Mouse (Mus musculus) gastrocnemius, postnatal 14 days (tissue): ENCODE measurements at regions not wholly inside any gene's neighbourhood (a gene's known extent, or its start where the extent isn't known, plus 50 kb on each side); places are given as distances from the start of the nearest gene placed in this dataset.

Experiments
- DNase-seq: peaks from one replicate; pipeline ENCODE4 v3.0.0; 2021; ENCODE audit warnings: mixed read lengths
- intact Hi-C: fragments of 180-260 bp; cut with DNase I; formaldehyde crosslinking; loops from one replicate; pipeline ENCODE4 v1.15.1; 2025; ENCODE audit warnings: low total_unique reads

- intact Hi-C loops, result no loop called here
- DNase-seq, result no peak
Measured at GRCm38 (mm10) chr14:47986941-47987340, 133.7 kb upstream of the Peli2 start.

DNA sequence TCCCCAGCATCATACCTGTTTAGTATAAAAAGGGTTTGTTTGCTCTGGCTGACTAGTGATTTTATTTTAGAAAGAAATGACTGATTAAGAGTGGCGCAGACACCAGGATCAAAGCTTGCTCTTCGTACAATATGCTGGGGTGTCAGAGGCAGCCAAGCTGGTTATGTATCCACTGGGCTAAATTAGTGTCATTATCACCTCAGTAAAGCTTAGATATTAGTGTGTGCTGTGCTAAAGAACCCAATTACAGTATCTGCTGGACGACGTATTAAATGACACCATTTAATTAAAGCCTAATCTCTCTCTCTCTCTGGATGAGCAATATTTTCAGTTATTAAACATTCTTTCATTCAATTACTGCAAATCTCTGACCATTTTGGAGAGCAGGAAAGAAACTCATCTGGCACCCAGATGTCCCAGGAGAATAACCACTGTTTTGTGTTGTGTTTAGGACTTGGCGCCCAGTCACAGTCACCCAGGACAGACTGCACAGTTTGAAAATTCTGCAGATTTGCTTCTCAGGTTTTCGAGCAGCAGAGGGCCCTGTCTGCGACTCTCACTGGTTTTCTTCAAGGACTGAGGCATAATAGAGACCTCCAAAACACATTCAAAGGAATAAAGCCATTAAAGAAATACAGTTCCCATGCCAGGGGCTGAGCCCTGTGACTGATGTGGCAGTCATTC is 133.1 kb upstream of the Peli2 start:
- intact Hi-C loops, result no loop called here

GRCm38 (mm10) chr14:47988131-47988530 is 132.5 kb upstream of the Peli2 start:
- no peak for DNase-seq
- intact Hi-C loops, result no loop called here

More for the DNA sequence above, 133.1 kb upstream of the Peli2 start:
- peak; percentile 24 for DNase-seq

DNA sequence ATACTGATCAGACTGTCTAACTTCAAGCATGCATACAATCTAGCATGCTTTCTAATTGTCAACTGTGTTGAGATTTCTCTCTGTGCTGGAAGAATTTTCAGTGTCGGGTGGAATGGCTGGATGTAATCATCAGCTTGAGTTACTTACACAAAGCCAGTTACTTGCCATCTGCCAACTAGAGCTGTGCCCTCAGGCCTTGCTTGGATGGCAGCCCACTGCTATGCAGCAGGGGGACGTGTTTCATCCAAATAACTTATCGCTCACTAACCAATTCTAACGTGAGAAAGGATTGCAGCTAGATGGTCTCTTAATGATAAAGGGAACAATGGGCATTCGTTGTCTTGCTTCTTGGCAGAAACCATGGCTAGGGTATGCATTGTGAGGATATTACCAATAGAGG is 131.3 kb upstream of the Peli2 start:
- DNase-seq, result no peak
- intact Hi-C loops, result no loop called here

GRCm38 (mm10) chr14:47990716-47991115 is 129.9 kb upstream of the Peli2 start:
- DNase-seq, result no peak
- intact Hi-C loops, result no loop called here

GRCm38 (mm10) chr14:47991546-47991945 is 129.1 kb upstream of the Peli2 start:
- DNase-seq, result no peak
- intact Hi-C loops, result no loop called here

DNA sequence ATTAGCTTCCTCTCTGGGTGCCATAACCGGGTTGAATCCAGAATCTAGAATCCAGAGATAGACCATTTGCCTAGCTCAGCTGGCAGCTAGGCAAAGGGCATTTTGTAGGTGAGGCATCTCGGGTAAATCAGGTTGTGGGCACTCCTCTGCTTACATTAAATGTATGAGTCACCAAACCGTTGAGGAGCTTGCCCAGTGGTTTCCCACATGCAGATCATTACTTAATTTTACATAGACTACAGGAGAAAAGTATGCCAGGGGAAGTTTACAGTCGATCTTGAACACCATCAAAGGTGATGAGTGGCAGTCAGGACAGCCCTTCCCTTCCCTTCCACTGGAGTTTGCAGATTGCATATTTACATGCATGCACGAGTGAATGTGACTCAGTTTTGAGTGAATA is 128.5 kb upstream of the Peli2 start:
- intact Hi-C loops, result no loop called here
- no peak for DNase-seq

GRCm38 (mm10) chr14:47992851-47993250 is 127.8 kb upstream of the Peli2 start:
- DNase-seq, result no peak
- intact Hi-C loops, result no loop called here

GRCm38 (mm10) chr14:47998936-47999335 is 121.7 kb upstream of the Peli2 start:
- no peak for DNase-seq
- intact Hi-C loops, result no loop called here

DNA sequence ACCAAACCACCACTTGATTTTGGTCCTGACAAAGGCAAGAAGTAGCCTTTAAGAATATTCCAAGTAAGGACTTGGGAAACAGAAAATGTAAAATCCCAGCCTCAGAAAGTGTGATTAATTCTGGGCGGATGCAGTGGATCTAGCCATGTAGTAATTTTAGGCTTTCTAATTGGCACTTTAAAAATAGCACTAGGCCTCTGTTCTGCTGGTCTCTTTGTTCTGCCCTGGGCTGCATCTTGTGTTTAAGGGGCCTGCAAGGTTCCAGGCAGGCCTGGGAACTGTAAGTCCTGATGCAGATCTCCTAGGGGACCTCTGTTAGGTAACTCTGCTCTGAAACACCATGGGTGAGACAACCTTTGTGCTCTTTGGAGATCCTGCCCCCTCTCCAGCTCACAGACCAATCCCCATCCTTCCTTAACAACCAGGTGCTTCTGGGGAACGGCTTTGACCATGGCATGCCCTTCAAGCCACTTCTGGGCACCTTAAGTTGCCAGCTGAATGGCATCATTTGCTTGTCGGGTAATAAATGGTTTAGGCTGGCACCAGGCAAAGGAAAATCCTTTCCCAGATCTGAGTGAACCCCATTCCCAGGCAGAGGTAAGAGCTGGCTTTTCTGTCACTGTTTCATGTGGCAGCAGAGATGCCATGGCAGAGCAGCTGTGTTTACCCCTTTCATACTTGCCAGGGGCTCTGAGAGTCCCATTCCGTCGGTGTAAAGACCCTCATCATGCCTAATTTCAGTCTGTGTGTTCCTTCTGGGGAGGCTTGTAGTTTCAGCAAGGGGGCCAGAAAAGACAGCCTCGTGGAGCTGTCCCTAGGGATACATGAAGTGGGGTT is 115.3 kb upstream of the Peli2 start:
- no peak for DNase-seq
- intact Hi-C loops, result no loop called here

- DNase-seq, result no peak
- intact Hi-C loops, result no loop called here
Measured at GRCm38 (mm10) chr14:48005929-48006309, 114.7 kb upstream of the Peli2 start.

DNA sequence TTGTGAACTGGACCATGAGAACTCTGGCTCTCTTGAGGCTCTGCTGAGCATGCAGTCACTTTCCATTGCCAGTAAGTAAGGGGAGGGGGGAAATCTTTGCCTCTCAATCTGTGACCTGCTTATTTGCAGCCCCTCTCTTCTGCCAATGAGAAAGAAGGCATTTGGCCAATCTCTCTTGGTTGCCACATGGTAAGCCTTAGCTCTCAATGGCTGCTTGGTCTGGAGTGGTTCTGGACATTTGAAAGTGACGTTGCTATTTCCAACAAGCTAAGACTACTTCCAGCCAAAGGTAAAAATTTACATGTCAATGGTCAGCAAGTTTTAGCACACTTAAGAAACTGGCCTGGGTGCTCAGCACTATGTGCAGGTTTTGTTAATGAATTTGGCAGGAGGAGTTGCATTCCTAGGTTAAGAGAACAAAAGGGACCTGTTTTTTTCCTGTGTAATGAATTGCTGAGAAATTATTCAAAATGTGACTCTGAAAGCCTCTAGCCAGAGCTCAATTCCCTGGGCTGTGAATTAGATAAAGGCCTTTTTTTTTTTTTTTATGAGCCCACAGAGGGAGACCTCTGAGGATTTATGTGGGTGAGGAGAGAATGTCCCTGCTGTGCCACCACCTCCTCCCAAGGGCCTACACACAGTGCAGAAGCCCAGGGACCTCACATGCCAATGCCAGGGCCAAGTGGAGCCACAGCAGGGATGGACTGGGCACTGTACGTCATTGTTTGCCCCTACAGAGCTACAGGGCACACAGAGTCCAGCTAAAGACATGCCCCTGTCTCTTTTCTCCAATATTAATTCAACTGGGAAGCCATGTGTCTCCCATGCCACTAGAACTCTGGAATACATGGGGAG is 108.0 kb upstream of the Peli2 start:
- DNase-seq, result no peak
- intact Hi-C loops, result no loop called here

DNA sequence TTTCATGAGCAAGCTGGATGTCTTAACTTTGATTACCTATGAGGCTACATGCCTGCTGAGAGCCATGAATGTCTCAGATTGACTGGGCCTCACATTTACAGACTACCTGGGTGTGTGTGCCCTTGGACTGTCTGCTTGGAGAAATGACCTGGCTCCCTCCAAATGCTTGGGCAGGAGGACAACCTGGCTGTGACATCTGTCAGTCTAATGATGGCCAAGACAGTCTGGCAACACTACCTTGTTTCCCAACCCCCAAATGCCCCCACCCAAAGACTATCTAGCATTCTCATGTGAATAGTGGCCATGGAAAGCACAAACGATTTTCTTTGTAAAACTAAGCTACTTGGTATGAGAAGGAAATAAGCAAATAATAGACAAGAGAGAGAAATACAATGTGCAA is 107.2 kb upstream of the Peli2 start:
- intact Hi-C loops, result no loop called here
- no peak for DNase-seq

GRCm38 (mm10) chr14:48014776-48015175 is 105.8 kb upstream of the Peli2 start:
- intact Hi-C loops, result no loop called here
- DNase-seq, result no peak

DNA sequence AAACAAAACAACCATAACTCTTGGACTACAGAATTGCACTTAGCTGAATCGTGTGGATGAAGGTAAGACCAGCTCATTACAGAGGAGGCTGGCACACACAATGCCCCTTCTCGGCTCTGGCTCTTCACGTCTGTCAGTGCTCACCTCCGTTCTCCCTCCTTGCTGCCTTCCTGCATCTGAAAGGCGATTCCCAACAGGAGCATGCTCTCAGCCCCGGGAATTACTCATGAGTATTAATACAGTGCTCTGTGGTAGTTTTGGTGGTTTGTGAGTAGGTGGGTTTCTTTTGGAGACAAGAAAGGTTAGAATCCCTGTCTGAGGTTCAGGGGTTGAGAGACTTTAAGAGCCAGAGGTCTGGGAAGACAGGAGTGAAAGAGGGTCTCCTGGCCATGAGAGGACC is 102.7 kb upstream of the Peli2 start:
- no peak for DNase-seq
- intact Hi-C loops, result no loop called here

DNA sequence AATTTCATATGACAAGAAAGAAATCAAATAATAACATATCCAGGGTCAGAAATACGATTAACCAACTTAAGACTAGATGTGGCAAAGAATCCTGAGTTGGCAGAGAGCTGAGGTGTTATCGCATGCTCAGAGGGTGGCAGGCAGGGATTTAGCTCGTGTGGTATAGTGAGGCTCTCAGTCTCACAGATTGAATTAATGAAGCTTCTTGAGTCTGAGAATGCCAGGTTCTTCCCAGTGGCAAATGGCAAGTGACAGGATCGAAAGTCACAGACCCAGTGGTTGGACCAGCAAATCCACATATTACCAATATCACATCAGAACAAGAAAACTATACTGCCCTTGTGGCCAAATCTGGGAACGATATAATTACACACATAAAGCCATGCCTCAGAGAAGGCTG is 101.3 kb upstream of the Peli2 start:
- DNase-seq, result no peak
- intact Hi-C loops, result no loop called here

DNA sequence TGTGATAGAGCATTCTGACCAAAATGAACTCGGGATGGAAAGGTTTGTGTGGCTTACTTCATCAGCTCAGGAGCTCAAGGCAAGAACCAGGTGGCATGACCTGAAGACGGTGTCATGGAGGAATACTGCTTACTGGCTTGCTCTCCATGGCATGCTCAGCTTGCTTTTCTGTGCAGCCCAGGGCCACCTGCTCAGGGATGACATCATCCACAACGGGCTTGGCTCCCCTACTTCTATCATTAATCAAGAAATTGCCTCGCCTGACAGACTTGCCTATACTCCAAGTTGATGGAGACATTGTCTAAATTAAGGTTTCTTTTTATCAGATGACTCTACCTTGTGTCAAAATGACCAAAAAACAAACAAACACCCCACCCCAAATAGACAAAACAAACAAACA is 98.4 kb upstream of the Peli2 start:
- intact Hi-C loops, result no loop called here
- no peak for DNase-seq

DNA sequence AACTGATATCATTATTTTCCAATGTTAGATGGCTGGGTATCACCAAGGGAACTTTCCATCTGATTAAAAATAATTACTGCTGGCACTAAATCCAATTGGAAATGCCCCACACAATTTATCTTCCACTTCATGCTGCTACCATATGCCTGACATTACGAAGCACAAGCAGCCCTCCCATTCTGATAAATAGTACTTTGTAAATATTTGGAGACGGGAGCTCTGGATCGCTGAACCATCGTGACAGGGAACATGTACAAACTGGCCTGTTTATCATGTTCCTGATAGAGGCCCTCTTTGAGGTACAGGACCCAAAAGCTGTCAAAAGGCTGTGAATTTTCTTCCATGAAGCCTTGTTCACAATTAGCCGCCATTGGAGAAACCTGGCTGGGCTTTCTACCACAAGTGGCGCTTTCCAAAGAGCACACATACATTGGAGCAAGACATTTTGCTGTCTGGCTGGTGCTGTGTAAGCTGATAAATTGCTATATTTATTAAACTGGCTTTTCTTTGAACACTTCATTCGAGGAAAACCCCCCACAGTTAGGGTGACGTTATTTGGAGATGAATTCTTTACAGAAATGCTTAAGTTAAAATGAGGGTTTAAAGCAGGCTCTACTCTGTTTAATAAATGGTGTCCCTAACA is 96.5 kb upstream of the Peli2 start:
- no peak for DNase-seq
- intact Hi-C loops, result no loop called here

- intact Hi-C loops, result no loop called here
- no peak for DNase-seq
Measured at GRCm38 (mm10) chr14:48039286-48039790, 81.3 kb upstream of the Peli2 start.

GRCm38 (mm10) chr14:48046094-48046493 is 74.5 kb upstream of the Peli2 start:
- no peak for DNase-seq
- intact Hi-C loops, result no loop called here
